In the genomic region with DNA sequence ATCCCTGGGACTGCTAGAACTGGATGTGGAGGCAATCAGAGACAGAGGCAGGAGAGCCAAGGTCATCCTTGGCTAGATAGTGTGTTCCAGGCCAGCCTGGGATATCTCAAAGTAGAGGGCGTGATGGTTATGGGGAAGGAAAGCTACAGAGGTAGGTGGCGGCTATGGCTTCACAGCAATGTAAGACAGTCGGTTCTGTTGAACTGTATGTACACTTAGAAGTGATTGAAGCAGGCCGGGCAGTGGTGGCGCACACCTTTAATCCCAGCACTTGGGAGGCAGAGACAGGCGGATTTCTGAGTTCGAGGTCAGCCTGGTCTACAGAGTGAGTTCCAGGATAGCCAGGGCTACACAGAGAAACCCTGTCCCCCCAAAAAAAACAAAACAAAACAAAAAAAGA, we compare ENCODE assay signal across 10 mouse cellular contexts. TPM values are rescaled to one million over a fixed set of nuclear protein-coding genes. Genes with fewer than 3 reads are reported as not detected.
DNase-seq lines count a peak whose midpoint lies in the region; ATAC-seq and TF ChIP-seq lines count a peak whose summit lies in the region.
"Not testable (repeated sequence)": the region's sequence is repeated elsewhere in the genome, so short reads cannot be mapped to it uniquely, and the experiment has no call there.
"Had no signal": no experiment of that assay in that cellular context is flagged by ENCODE, and none has a peak within 500 bp of the region (broad histone marks: within the 10 kb centered on the region; RNA-seq: fewer than 3 reads in every experiment).

No protein-coding gene starts in this region.

- TF ChIP-seq EP300 in CH12.LX (IDR thresholded peaks at IDR 0.05; ENCODE audit: low read length): not testable (repeated sequence)

- not testable (repeated sequence) for DNase-seq in CH12.LX (ENCODE audit: extremely low read depth); intestine, embryonic 14.5 days (ENCODE audit: low spot score)
- DNase-seq in midbrain, embryonic 11.5 days (ENCODE audit: low spot score, missing footprints): peak; percentile 68

- peak overlapping the region; percentile 70 for H3K27ac ChIP-seq in CH12.LX (ENCODE audit: insufficient read depth, low read depth)
- 0 out of 2 replicates have a peak overlapping the region, but pooled peaks have one; percentile 22 for H3K27ac ChIP-seq in intestine, embryonic 14.5 days (ENCODE audit: low read depth)
- H3K27ac ChIP-seq in limb, embryonic 12.5 days: 0 out of 2 replicates have a peak overlapping the region, but pooled peaks have one; percentile 35
- not testable (repeated sequence) for H3K27ac ChIP-seq in midbrain, embryonic 11.5 days (ENCODE audit: low read depth, low read length)

- peaks cover 36 to 61% of the 10 kb centered on the region in 2 experiments for H3K4me1 ChIP-seq in CH12.LX (ENCODE audit: control insufficient read depth in 1 of 2, insufficient read depth in 2 of 2)
- not testable (repeated sequence) for H3K4me1 ChIP-seq in intestine, embryonic 14.5 days (replicated peaks; ENCODE audit: control insufficient read depth, insufficient read depth, low read length); midbrain, embryonic 11.5 days (ENCODE audit: control insufficient read depth, insufficient read depth, low read length)
- peaks cover 11% of the 10 kb centered on the region; the same call in 1 of the 2 replicates for H3K4me1 ChIP-seq in limb, embryonic 12.5 days (replicated peaks)

- TF ChIP-seq RAD21 in CH12.LX (IDR thresholded peaks at IDR 0.05; ENCODE audit: low read depth, low read length): not testable (repeated sequence)

- dilution Hi-C loops in CH12.LX (cut with MboI; ENCODE audit: extremely low pct_ligation_motif_present, extremely low pct_unique_long_range_greater_than_20kb, low sequenced_read_pairs): not testable (repeated sequence)

- H3K36me3 ChIP-seq in CH12.LX (replicated peaks in 1 of 2; ENCODE audit: control insufficient read depth in 1 of 2, insufficient read depth in 1 of 2, low read length in 1 of 2): peaks cover 0 to 15% of the 10 kb centered on the region in 2 experiments
- not testable (repeated sequence) for H3K36me3 ChIP-seq in intestine, embryonic 14.5 days (ENCODE audit: control insufficient read depth, insufficient read depth, low read length); limb, embryonic 12.5 days; midbrain, embryonic 11.5 days (ENCODE audit: control insufficient read depth, insufficient read depth, low read length)

- not testable (repeated sequence) for H3K27me3 ChIP-seq in CH12.LX (replicated peaks); intestine, embryonic 14.5 days (replicated peaks; ENCODE audit: control insufficient read depth, insufficient read depth, low read length); limb, embryonic 12.5 days; midbrain, embryonic 11.5 days (ENCODE audit: control insufficient read depth, insufficient read depth, low read length)

- not testable (repeated sequence) for TF ChIP-seq POLR2A in CH12.LX (IDR thresholded peaks at IDR 0.05; ENCODE audit: low read depth, low read length)

- H3K9me3 ChIP-seq in CH12.LX (replicated peaks; ENCODE audit: low read length); intestine, embryonic 14.5 days (ENCODE audit: control insufficient read depth, low read length); limb, embryonic 12.5 days; midbrain, embryonic 11.5 days (ENCODE audit: control insufficient read depth, low read length): not testable (repeated sequence)

- in situ Hi-C loops in CH12.LX (cut with MboI; ENCODE audit: low pct_ligation_motif_present, low pct_unique_long_range_greater_than_20kb, low sequenced_read_pairs): not testable (repeated sequence)

- ATAC-seq in intestine, embryonic 14.5 days (replicated peaks; ENCODE audit: low FRiP score, low TSS enrichment, low read depth); limb, embryonic 12.5 days (ENCODE audit: insufficient number of reproducible peaks, insufficient read depth, low FRiP score, low TSS enrichment, low read depth); midbrain, embryonic 11.5 days (ENCODE audit: low FRiP score): not testable (repeated sequence)

- peak overlapping the region; percentile 79 for H3K4me2 ChIP-seq in CH12.LX (ENCODE audit: insufficient read depth, low read depth, poor library complexity, severe bottlenecking)
- H3K4me2 ChIP-seq in intestine, embryonic 14.5 days (ENCODE audit: low read length); limb, embryonic 12.5 days; midbrain, embryonic 11.5 days: not testable (repeated sequence)

- not testable (repeated sequence) for TF ChIP-seq CTCF in CH12.LX (conservative IDR thresholded peaks at IDR 0.05 in 1 of 2, IDR thresholded peaks at IDR 0.05 in 1 of 2; ENCODE audit: low read depth in 2 of 2, low read length in 2 of 2)

- not testable (repeated sequence) for H3K79me2 ChIP-seq in CH12.LX (replicated peaks; ENCODE audit: control insufficient read depth, extremely low read depth, insufficient read depth, poor library complexity, severe bottlenecking)

- 94% methylated on average over 7 of the region's 7 CpGs for WGBS in intestine, embryonic 14.5 days
- WGBS in limb, embryonic 12.5 days: 95% methylated on average over 7 of the region's 7 CpGs
- WGBS in midbrain, embryonic 11.5 days: 95% methylated on average over 7 of the region's 7 CpGs

- H3K9ac ChIP-seq in CH12.LX (ENCODE audit: insufficient read depth, low read depth): peak overlapping the region; percentile 54
- H3K9ac ChIP-seq in intestine, embryonic 14.5 days (ENCODE audit: low read length); limb, embryonic 12.5 days (replicated peaks); midbrain, embryonic 11.5 days (ENCODE audit: low read length): not testable (repeated sequence)

- peak overlapping the region; percentile 47 to 60 (median 52) for H3K4me3 ChIP-seq in CH12.LX (replicated peaks in 1 of 3; ENCODE audit: low read depth in 2 of 3, low read length in 2 of 3, poor library complexity in 1 of 3)
- not testable (repeated sequence) for H3K4me3 ChIP-seq in intestine, embryonic 14.5 days (ENCODE audit: low read depth, low read length); limb, embryonic 12.5 days (replicated peaks); midbrain, embryonic 11.5 days (ENCODE audit: low read depth, low read length)

TF ChIP-seq in CH12.LX, 34 proteins besides CTCF, POLR2A, EP300 and RAD21:
- peak; percentile 84; the same call in 1 of the 2 replicates for TF ChIP-seq CHD1 (IDR thresholded peaks at IDR 0.05; ENCODE audit: low read depth, low read length)

RNA-seq across cellular contexts. Expression of a gene that starts 35.6 kb away (rescaled TPM):
- total RNA-seq in CH12.LX (2012; rRNA removed): 0.34 and 0.42 TPM in 2 replicates
- total RNA-seq in CH12.LX (2014; rRNA removed): 0.51 and 0.80 TPM in 2 replicates
- polyA plus RNA-seq in CH12.LX (2012; ENCODE audit: insufficient read length, low read depth): 0.61 and 0.67 TPM in 2 replicates
- 1.7 and 1.9 TPM in 2 replicates for polyA plus RNA-seq in intestine, embryonic 14.5 days (2014; fragmentation: Nextera tagmentation; extraction: Ambion mirVana)
- 1.7 and 1.8 TPM in 2 replicates for polyA plus RNA-seq in limb, embryonic 12.5 days (2016; fragmentation: Nextera tagmentation; extraction: Ambion mirVana)
- polyA plus RNA-seq in midbrain, embryonic 11.5 days (2014; fragmentation: Nextera tagmentation; extraction: Ambion mirVana): 1.0 TPM in 2 replicates
- total RNA-seq: MEL had no signal
- polyA plus RNA-seq: activated CD4-positive, CD25-positive, alpha-beta regulatory T cell, adult 4 months; C2C12; CD4-positive, CD25-positive, alpha-beta regulatory T cell, adult 4 months; G1E; Patski had no signal

RNA-seq across cellular contexts. Expression of a gene that starts 49.8 kb away (rescaled TPM):
- total RNA-seq in CH12.LX (2012; rRNA removed) (313 and 333 TPM in 2 replicates), CH12.LX (2014; rRNA removed) (304 and 310 TPM in 2 replicates)
- 310 and 344 TPM in 2 replicates for polyA plus RNA-seq in CH12.LX (2012; ENCODE audit: insufficient read length, low read depth)
- polyA plus RNA-seq in intestine, embryonic 14.5 days (2014; fragmentation: Nextera tagmentation; extraction: Ambion mirVana): 139 and 145 TPM in 2 replicates
- polyA plus RNA-seq in limb, embryonic 12.5 days (2016; fragmentation: Nextera tagmentation; extraction: Ambion mirVana): 202 and 203 TPM in 2 replicates
- 188 and 213 TPM in 2 replicates for polyA plus RNA-seq in midbrain, embryonic 11.5 days (2014; fragmentation: Nextera tagmentation; extraction: Ambion mirVana)
